Mouse (Mus musculus): Measurements from ENCODE around the gene Fam168a. TPM values are rescaled to one million over a fixed set of nuclear protein-coding genes. Genes with fewer than 3 reads are reported as not detected.

The Fam168a gene
- polyA plus RNA-seq, 1 experiment from 2014 or later, result 47.4 TPM

DNA sequence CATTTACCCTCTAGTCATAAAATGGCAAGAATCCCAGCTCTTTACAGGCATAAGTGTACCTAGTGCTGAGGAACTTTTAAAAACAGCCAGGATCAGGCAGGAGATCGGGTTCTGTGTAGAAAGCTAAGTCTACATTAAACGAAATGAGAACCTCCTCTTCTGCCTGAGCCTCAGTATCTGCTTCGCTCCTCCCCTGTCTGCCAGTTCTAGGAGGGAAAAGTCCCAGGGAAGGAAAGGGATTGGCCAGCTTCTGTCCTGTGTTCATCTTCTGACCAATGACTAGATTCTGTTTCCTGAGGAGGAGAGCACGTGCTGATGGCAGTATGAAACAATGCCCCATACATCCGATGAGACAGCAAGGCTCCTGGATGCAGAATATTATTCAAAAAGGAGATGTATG, 25.3 kb upstream of the Fam168a start:
- H3K4me1 ChIP-seq (replicated peaks), result no peaks in the 10 kb centered on the region
- no peak overlapping the region for H3K27ac ChIP-seq
- H3K36me3 ChIP-seq, result no peaks in the 10 kb centered on the region
- no peaks in the 10 kb centered on the region for H3K9me3 ChIP-seq
- DNase-seq (ENCODE audit: low spot score), result no peak
- H3K27me3 ChIP-seq (ENCODE audit: insufficient read depth, poor library complexity, severe bottlenecking), result no peaks in the 10 kb centered on the region
- no peak overlapping the region for H3K4me3 ChIP-seq
- WGBS, result 59% methylated on average over 5 of the region's 5 CpGs

- H3K27me3 ChIP-seq (ENCODE audit: insufficient read depth, poor library complexity, severe bottlenecking), result no peaks in the 10 kb centered on the region
- H3K4me1 ChIP-seq (replicated peaks), result no peaks in the 10 kb centered on the region
- no peak overlapping the region for H3K4me3 ChIP-seq
- no peaks in the 10 kb centered on the region for H3K9me3 ChIP-seq
- DNase-seq (ENCODE audit: low spot score), result no peak
- H3K36me3 ChIP-seq, result no peaks in the 10 kb centered on the region
- 85% methylated on average over 1 of the region's 1 CpGs for WGBS
- no peak overlapping the region for H3K27ac ChIP-seq
Observed at GRCm38 (mm10) chr7:100683241-100683640, 23.2 kb upstream of the Fam168a start.

GRCm38 (mm10) chr7:100684081-100684480, 22.4 kb upstream of the Fam168a start:
- Histone ChIP-seq H3K4me1 (replicated peaks) (no peaks in the 10 kb centered on the region), H3K4me3 (no peak overlapping the region), H3K36me3 (no peaks in the 10 kb centered on the region), H3K9me3 (no peaks in the 10 kb centered on the region), H3K27me3 (ENCODE audit: insufficient read depth, poor library complexity, severe bottlenecking) (no peaks in the 10 kb centered on the region), H3K27ac (no peak overlapping the region)
- 72% methylated on average over 5 of the region's 5 CpGs for WGBS
- no peak for DNase-seq (ENCODE audit: low spot score)

- no peaks in the 10 kb centered on the region for H3K27me3 ChIP-seq (ENCODE audit: insufficient read depth, poor library complexity, severe bottlenecking)
- no peaks in the 10 kb centered on the region for H3K4me1 ChIP-seq (replicated peaks)
- H3K27ac ChIP-seq, result no peak overlapping the region
- peak; percentile 53 for DNase-seq (ENCODE audit: low spot score)
- no peaks in the 10 kb centered on the region for H3K9me3 ChIP-seq
- no peaks in the 10 kb centered on the region for H3K36me3 ChIP-seq
- no peak overlapping the region for H3K4me3 ChIP-seq
- WGBS, result 57% methylated on average over 7 of the region's 7 CpGs
Observed at GRCm38 (mm10) chr7:100684538-100684937, 21.9 kb upstream of the Fam168a start.

- Histone ChIP-seq H3K4me1 (replicated peaks) (no peaks in the 10 kb centered on the region), H3K4me3 (no peak overlapping the region), H3K27ac (no peak overlapping the region), H3K27me3 (ENCODE audit: insufficient read depth, poor library complexity, severe bottlenecking) (no peaks in the 10 kb centered on the region), H3K9me3 (no peaks in the 10 kb centered on the region), H3K36me3 (no peaks in the 10 kb centered on the region)
- WGBS, result 43% methylated on average over 13 of the region's 13 CpGs
- peak; percentile 76 for DNase-seq (ENCODE audit: low spot score)
Observed at GRCm38 (mm10) chr7:100685061-100686030, 21.1 kb upstream of the Fam168a start.

- DNase-seq (ENCODE audit: low spot score), result no peak
- Histone ChIP-seq H3K27me3 (ENCODE audit: insufficient read depth, poor library complexity, severe bottlenecking) (no peaks in the 10 kb centered on the region), H3K27ac (no peak overlapping the region), H3K4me1 (replicated peaks) (no peaks in the 10 kb centered on the region), H3K4me3 (no peak overlapping the region), H3K9me3 (no peaks in the 10 kb centered on the region), H3K36me3 (no peaks in the 10 kb centered on the region)
- WGBS, result 89% methylated on average over 7 of the region's 7 CpGs
Observed at GRCm38 (mm10) chr7:100688471-100688870, 18.0 kb upstream of the Fam168a start.

- H3K4me1 ChIP-seq (replicated peaks), result no peaks in the 10 kb centered on the region
- no peaks in the 10 kb centered on the region for H3K9me3 ChIP-seq
- no peak overlapping the region for H3K27ac ChIP-seq
- no peak overlapping the region for H3K4me3 ChIP-seq
- no peak for DNase-seq (ENCODE audit: low spot score)
- WGBS, result 75% methylated on average over 8 of the region's 8 CpGs
- no peaks in the 10 kb centered on the region for H3K36me3 ChIP-seq
- no peaks in the 10 kb centered on the region for H3K27me3 ChIP-seq (ENCODE audit: insufficient read depth, poor library complexity, severe bottlenecking)
Observed at GRCm38 (mm10) chr7:100693199-100693598, 13.2 kb upstream of the Fam168a start.

- no peak for DNase-seq (ENCODE audit: low spot score)
- WGBS, result 45% methylated on average over 8 of the region's 8 CpGs
- Histone ChIP-seq H3K36me3 (no peaks in the 10 kb centered on the region), H3K27me3 (ENCODE audit: insufficient read depth, poor library complexity, severe bottlenecking) (no peaks in the 10 kb centered on the region), H3K4me3 (no peak overlapping the region), H3K9me3 (no peaks in the 10 kb centered on the region), H3K4me1 (replicated peaks) (peaks cover 7% of the 10 kb centered on the region; the same call in 1 of the 2 replicates), H3K27ac (no peak overlapping the region)
Observed at GRCm38 (mm10) chr7:100699771-100700770, 6.4 kb upstream of the Fam168a start.

DNA sequence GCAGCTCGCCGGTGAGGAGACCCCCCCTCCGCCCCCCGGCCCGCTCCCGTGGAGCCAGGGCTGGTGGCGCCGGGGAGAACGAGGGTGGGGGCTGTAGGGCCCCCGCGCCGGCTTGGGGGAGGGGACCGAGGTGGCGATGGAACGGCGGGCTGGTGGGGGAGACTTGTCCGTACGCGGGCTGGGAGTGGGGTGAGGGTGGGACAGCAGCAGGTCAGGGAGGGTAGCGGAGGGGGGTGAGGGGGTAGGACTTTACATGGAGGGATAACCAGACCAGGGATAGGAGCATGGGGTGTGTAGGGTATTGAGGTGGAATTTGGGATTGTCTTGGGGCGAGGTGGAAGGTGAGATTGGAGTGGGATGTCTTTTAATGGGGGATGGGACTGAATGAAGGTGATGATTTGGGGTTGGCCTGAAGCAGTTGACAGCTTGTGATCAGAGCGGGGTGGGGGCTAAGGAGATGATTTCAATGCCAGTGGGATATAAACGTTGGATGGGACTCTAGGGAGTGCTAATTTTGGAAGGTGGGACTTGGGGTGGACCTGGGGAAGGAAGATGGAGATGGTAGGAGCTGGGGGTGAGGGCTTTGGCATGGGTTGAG, 547 bp downstream of the Fam168a start:
- under 1% methylated on average over 23 of the region's 23 CpGs for WGBS
- H3K9me3 ChIP-seq, result no peaks in the 10 kb centered on the region
- peak overlapping the region; percentile 94 for H3K4me3 ChIP-seq
- no peak for DNase-seq (ENCODE audit: low spot score)
- H3K27ac ChIP-seq, result peak overlapping the region; percentile 99
- H3K36me3 ChIP-seq, result no peaks in the 10 kb centered on the region
- H3K27me3 ChIP-seq (ENCODE audit: insufficient read depth, poor library complexity, severe bottlenecking), result no peaks in the 10 kb centered on the region
- peaks cover 15% of the 10 kb centered on the region for H3K4me1 ChIP-seq (replicated peaks)

DNA sequence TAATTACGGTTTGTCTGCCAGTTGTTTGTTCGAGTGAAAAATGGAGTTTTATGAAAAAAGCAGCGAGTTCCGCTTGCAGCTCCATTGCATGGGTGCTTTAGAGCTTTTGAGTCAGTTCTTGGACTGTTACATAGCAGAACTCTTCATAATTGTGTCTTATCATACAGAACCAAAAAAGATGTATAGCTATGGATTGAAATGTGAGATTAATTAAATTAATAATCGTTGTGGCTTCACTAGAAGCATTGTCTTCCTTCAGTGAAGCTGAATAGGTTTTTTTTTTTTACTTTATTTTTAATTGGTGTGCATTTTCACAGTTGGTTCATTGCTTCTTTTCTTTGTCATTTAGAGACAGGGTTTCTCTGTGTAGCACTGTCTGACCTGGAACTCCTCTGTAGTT, 12.3 kb downstream of the Fam168a start:
- no peaks in the 10 kb centered on the region for H3K9me3 ChIP-seq
- peaks cover 20% of the 10 kb centered on the region for H3K4me1 ChIP-seq (replicated peaks)
- no peak overlapping the region for H3K27ac ChIP-seq
- WGBS, result 91% methylated on average over 5 of the region's 5 CpGs
- no peak for DNase-seq (ENCODE audit: low spot score)
- no peaks in the 10 kb centered on the region for H3K36me3 ChIP-seq
- no peak overlapping the region for H3K4me3 ChIP-seq
- H3K27me3 ChIP-seq (ENCODE audit: insufficient read depth, poor library complexity, severe bottlenecking), result no peaks in the 10 kb centered on the region

GRCm38 (mm10) chr7:100722268-100722667, 15.8 kb downstream of the Fam168a start:
- Histone ChIP-seq H3K4me3 (no peak overlapping the region), H3K36me3 (no peaks in the 10 kb centered on the region), H3K4me1 (replicated peaks) (peaks cover 26% of the 10 kb centered on the region), H3K9me3 (no peaks in the 10 kb centered on the region), H3K27me3 (ENCODE audit: insufficient read depth, poor library complexity, severe bottlenecking) (no peaks in the 10 kb centered on the region), H3K27ac (peak overlapping the region; percentile 23; the same call in 1 of the 2 replicates)
- 75% methylated on average over 6 of the region's 6 CpGs for WGBS
- no peak for DNase-seq (ENCODE audit: low spot score)

DNA sequence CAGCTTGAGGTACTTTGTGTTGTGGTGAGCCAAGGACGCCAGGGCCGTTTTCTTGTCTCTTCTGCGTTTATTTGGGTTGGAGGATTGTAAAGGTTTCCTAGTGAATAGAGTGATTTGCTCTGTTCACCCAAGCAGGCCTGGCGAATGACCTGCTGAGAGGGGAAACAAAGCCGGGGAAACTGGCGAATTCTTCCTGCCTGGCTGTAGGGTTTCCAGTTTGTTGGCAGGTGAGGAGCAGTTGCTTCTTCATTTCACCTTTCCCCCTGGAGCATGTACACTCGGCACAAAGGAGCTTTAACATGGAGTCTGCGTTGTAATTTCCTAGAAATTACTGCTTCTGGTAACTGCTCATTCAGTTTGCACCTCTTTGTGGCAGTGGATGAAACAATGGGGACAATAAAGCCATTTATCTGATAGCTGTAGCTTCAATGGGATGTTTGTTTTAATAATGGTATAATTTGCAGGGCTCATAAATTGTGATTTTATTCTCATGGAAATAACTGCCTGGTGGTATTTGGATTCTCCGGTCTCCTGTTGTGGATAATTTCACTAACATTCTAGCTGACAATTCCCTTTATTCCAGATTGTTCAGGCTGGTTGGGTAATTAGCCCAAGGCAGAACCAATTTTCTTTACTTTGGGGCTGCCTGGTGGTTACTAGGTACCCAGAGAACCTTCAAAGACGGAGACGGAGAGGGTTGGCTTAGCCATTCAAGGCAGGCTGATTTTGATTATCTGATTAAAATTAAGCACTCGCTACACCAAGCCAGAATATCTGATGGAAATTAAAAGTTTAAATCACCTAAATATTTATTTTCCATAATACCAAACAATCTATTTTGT, 17.2 kb downstream of the Fam168a start:
- Histone ChIP-seq H3K9me3 (no peaks in the 10 kb centered on the region), H3K27ac (peak overlapping the region; percentile 26), H3K36me3 (no peaks in the 10 kb centered on the region), H3K4me3 (no peak overlapping the region), H3K27me3 (ENCODE audit: insufficient read depth, poor library complexity, severe bottlenecking) (no peaks in the 10 kb centered on the region), H3K4me1 (replicated peaks) (peaks cover 26% of the 10 kb centered on the region)
- 23% methylated on average over 12 of the region's 12 CpGs for WGBS
- no peak for DNase-seq (ENCODE audit: low spot score)
